Mouse (Mus musculus) forebrain, embryonic 13.5 days (tissue): ENCODE results near the gene Nrp2. TPM values are rescaled to one million over a fixed set of nuclear protein-coding genes. Genes with fewer than 3 reads are reported as not detected.

Source experiments
- ATAC-seq: fragments of 200-750 bp; cut with Nextera tagmentation; 2 replicates; pipeline ENCODE4 v1.8.0; 2017
- H3K27ac ChIP-seq: fragments of 300-500 bp; sonication (generic); 2 replicates; pipeline ENCODE4 v1.5.1; 2015; ENCODE audit warnings: inconsistent platforms, mild to moderate bottlenecking, moderate library complexity
- H3K27me3 ChIP-seq: fragments of 300-500 bp; sonication (generic); 2 replicates; pipeline ENCODE4 v1.6.1; 2015; ENCODE audit warnings: mild to moderate bottlenecking, inconsistent platforms
- H3K36me3 ChIP-seq: fragments of 300-500 bp; sonication (generic); 2 replicates; pipeline ENCODE4 v1.6.1; 2015; ENCODE audit warnings: mild to moderate bottlenecking, inconsistent platforms; ENCODE audit not compliant: poor library complexity, severe bottlenecking
- H3K4me1 ChIP-seq: fragments of 300-500 bp; sonication (generic); 2 replicates; pipeline ENCODE4 v1.6.1; 2015; ENCODE audit warnings: inconsistent platforms
- H3K4me2 ChIP-seq: fragments of 300-500 bp; sonication (generic); 2 replicates; pipeline ENCODE4 v1.6.1; 2015; ENCODE audit warnings: inconsistent platforms, mild to moderate bottlenecking, moderate library complexity
- H3K4me3 ChIP-seq: fragments of 300-500 bp; sonication (generic); 2 replicates; pipeline ENCODE4 v1.5.1; 2015; ENCODE audit warnings: mild to moderate bottlenecking, inconsistent platforms
- H3K9ac ChIP-seq: fragments of 300-500 bp; sonication (generic); 2 replicates; pipeline ENCODE4 v1.6.1; 2015; ENCODE audit warnings: mild to moderate bottlenecking, inconsistent platforms
- H3K9me3 ChIP-seq: fragments of 300-500 bp; sonication (generic); replicated peaks from 2 replicates; pipeline ENCODE4 v1.6.1; 2016; ENCODE audit warnings: inconsistent platforms
- WGBS: fragments of 180-500 bp; shearing (Covaris S2); methylation state at CpG from one replicate; pipeline ENCODE4 v1.1.7; 2015; 5-methylcytosine and 5-hydroxymethylcytosine counted together
- polyA plus RNA-seq: library from polyadenylated mRNA; unstranded; fragments of >200 nt; fragmentation: Nextera tagmentation; extraction: Ambion mirVana; gene quantifications from 2 replicates; pipeline ENCODE4 v1.2.1, GENCODE M21; 2015

Nrp2 gene
- polyA plus RNA-seq, 1 experiment from 2014 or later: 19.5 TPM

DNA sequence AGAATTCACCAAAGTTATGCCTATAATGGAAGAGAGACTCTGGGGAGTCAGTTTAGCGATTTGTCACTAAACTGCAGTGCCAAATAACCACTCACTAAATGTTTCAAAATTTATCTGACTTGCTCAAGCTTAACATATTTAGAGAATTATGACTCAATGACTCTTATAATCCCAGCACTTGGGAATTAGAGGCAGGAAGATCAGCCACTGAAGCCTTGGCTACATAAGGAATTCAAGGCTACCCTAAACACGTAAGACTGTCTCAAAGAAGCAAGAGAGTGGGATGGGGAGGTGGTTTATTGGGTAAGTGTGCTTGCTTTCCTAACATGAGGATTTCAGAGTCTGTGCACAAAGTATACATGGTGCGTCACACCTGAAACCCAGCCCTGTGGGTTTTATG lies 135.0 kb downstream of the Nrp2 start:
- WGBS: 95% methylated on average over 3 of the region's 3 CpGs
- Histone ChIP-seq H3K4me3 (no peak overlapping the region), H3K27ac (no peak overlapping the region)

DNA sequence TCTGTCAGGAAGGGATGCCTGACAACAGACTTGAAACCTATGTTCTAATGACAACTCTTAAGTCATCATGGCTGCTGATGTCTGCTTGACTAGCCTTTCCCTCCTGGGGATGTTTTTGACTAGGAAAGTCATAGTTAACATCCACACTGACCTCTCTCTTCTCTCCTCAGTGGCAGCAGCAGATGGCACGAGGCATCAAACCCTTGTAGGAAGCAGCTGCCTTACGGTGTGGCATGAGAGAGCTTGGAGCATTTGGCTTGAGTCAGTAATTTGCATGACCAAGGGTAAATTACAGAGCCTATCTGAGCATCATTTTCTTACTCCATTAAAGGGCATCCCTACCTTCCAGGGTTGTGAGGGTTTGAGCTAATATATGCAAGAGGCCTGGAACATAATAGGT lies 135.5 kb downstream of the Nrp2 start:
- Histone ChIP-seq H3K4me2 (no peak overlapping the region), H3K9ac (no peak overlapping the region), H3K36me3 (no peaks in the 10 kb centered on the region), H3K4me1 (no peaks in the 10 kb centered on the region), H3K27me3 (no peaks in the 10 kb centered on the region), H3K27ac (no peak overlapping the region), H3K4me3 (no peak overlapping the region), H3K9me3 (peaks cover 7% of the 10 kb centered on the region; the same call in 1 of the 2 replicates)
- WGBS: 62% methylated on average over 2 of the region's 2 CpGs
- no peak for ATAC-seq

More for the DNA sequence above, 135.0 kb downstream of the Nrp2 start:
- Histone ChIP-seq H3K27me3 (no peaks in the 10 kb centered on the region), H3K4me1 (no peaks in the 10 kb centered on the region), H3K9ac (no peak overlapping the region), H3K9me3 (peaks cover 7% of the 10 kb centered on the region; the same call in 1 of the 2 replicates), H3K36me3 (no peaks in the 10 kb centered on the region), H3K4me2 (no peak overlapping the region)
- ATAC-seq: no peak

DNA sequence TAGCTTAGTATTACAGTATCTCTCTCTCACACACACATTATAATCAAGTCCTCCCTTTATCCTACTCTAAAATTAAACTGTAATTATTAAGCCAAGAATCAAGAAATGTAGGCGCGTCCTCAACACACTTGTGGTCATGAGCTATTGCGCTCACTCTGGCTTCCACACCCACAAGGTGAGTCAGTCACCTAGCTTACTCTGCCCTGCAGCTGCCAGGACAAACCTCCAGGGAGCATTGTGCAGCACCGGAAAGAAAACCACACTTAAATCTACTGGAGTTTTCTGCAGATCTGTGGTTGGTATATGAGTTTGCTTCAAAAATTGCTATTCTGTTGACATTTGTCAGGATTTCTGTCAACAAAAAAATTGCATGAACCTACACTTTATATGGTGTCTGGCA lies 140.1 kb downstream of the Nrp2 start:
- Histone ChIP-seq H3K9ac (no peak overlapping the region), H3K36me3 (no peaks in the 10 kb centered on the region), H3K27me3 (no peaks in the 10 kb centered on the region), H3K4me1 (no peaks in the 10 kb centered on the region), H3K4me3 (no peak overlapping the region), H3K27ac (no peak overlapping the region), H3K4me2 (no peak overlapping the region), H3K9me3 (no peaks in the 10 kb centered on the region)
- ATAC-seq: no peak
- 93% methylated on average over 4 of the region's 4 CpGs for WGBS

DNA sequence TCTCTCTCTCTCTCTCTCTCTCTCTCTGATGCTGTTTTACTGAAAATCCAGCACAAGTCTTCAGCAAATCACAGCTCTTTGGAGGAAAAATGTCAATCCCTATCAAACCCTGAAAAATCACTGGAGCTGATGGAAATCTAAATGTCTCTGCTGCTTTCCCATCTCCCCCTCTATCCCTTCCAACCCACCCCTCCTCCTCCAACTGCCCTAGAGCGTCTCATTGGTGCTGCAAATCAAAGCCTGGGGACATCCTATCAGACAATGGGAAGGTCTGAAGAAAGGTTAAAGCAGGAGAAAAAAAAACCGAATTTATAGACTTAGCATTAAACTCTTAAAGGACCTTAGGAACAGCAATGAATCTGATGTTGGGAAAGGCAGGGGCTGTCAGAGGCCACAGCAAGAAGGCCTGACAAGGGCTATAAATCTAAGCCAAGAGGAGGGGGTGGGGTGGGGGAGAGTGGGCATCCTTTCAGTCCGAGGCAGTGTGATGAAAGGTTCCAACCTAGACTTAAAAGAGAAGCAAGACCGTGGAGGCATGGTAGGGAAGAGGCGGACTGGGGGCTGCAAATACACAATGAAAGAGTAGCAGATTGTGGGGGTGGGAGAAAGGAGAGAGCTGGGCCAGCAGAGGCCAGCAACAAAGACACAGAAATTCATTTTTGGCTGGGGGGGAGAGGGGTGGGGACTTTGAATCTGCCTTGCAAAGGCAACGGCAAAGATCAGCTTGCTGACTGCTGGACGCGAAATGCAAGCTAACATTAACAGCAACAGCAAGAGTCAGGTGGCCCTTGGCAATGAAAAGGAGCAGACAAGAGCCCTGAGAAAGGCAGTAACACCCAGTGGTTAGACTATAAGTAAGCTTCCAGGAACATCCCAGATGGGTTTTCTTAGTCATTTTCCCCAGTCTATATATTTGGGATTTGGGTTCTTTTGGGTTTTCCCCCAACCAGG lies 148.2 kb downstream of the Nrp2 start:
- Histone ChIP-seq H3K9ac (no peak overlapping the region), H3K4me2 (no peak overlapping the region), H3K27me3 (no peaks in the 10 kb centered on the region), H3K27ac (no peak overlapping the region), H3K4me1 (peaks cover 4% of the 10 kb centered on the region; the same call in 1 of the 2 replicates), H3K9me3 (no peaks in the 10 kb centered on the region), H3K36me3 (no peaks in the 10 kb centered on the region), H3K4me3 (no peak overlapping the region)
- WGBS: 44% methylated on average over 8 of the region's 8 CpGs
- no peak for ATAC-seq

DNA sequence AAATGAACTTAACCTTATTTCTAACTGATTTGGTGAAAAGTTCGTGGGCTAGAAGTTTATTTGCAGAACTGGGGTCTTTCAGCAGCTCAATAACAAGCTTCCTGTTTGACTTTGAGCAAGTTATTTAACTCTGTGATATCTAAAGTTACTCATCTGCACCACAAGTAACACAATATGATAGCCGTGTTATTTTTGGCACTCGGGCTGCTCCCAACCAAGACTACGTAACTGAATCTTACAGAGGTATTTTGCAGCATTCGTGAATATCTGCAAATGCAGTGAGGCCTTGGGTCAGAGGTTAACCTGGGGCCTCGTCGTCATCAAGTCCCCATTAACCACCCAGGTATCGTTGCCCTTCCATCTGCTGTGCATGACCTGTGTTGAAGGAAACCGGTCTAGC lies 150.3 kb downstream of the Nrp2 start:
- peaks cover 4% of the 10 kb centered on the region; the same call in 1 of the 2 replicates for H3K4me1 ChIP-seq
- no peak overlapping the region for H3K27ac ChIP-seq
- no peaks in the 10 kb centered on the region for H3K36me3 ChIP-seq
- H3K9ac ChIP-seq: no peak overlapping the region
- no peaks in the 10 kb centered on the region for H3K27me3 ChIP-seq
- no peak for ATAC-seq
- no peaks in the 10 kb centered on the region for H3K9me3 ChIP-seq
- no peak overlapping the region for H3K4me2 ChIP-seq
- no peak overlapping the region for H3K4me3 ChIP-seq
- 89% methylated on average over 9 of the region's 9 CpGs for WGBS

DNA sequence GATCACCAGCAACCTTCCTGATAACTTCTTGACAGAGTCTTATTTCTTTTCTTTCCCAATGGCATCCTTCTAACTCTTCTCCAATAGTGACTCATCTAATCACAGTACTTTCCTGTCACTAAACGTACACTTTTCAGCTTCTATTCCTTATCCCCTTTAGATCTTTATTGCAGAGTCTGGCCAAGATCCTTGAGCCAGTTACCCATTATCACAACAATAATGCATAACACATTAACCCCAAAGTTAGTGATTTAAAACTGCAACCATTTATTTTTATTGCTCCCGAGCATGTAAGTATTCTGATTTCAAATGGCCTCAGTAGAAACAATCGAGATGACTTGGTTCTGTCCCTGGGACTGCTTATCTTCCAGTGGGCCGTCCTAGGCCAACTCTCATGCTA lies 150.9 kb downstream of the Nrp2 start:
- WGBS: 91% methylated on average over 4 of the region's 4 CpGs
- peaks cover 6% of the 10 kb centered on the region for H3K4me1 ChIP-seq
- no peak overlapping the region for H3K4me2 ChIP-seq
- H3K27me3 ChIP-seq: no peaks in the 10 kb centered on the region
- no peaks in the 10 kb centered on the region for H3K9me3 ChIP-seq
- no peaks in the 10 kb centered on the region for H3K36me3 ChIP-seq
- no peak overlapping the region for H3K27ac ChIP-seq
- no peak overlapping the region for H3K4me3 ChIP-seq
- no peak for ATAC-seq
- no peak overlapping the region for H3K9ac ChIP-seq

DNA sequence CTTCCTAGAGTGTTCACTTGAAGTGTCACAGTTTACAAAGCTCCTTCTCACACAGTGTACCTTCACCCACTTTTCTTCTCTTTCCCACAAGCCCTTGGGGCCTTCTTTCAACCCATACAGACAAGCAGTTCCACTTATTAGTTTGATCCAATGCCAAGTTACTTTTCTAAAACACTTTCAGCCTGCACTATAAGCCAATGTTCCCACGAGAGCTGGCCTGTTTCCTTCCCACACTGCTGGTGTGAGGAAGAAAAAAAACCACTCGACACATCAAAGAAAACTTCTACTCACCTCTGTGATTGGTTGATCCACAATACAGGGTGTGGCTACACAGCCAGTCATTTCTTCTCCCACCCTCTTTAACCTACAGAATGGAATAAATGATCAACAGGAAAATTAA lies 156.0 kb downstream of the Nrp2 start:
- no peak overlapping the region for H3K9ac ChIP-seq
- WGBS: 37% methylated on average over 2 of the region's 2 CpGs
- no peaks in the 10 kb centered on the region for H3K36me3 ChIP-seq
- peaks cover 14% of the 10 kb centered on the region; the same call in 1 of the 2 replicates for H3K4me1 ChIP-seq
- no peak overlapping the region for H3K27ac ChIP-seq
- no peaks in the 10 kb centered on the region for H3K27me3 ChIP-seq
- no peak overlapping the region for H3K4me2 ChIP-seq
- H3K9me3 ChIP-seq: no peaks in the 10 kb centered on the region
- H3K4me3 ChIP-seq: no peak overlapping the region
- ATAC-seq: no peak

DNA sequence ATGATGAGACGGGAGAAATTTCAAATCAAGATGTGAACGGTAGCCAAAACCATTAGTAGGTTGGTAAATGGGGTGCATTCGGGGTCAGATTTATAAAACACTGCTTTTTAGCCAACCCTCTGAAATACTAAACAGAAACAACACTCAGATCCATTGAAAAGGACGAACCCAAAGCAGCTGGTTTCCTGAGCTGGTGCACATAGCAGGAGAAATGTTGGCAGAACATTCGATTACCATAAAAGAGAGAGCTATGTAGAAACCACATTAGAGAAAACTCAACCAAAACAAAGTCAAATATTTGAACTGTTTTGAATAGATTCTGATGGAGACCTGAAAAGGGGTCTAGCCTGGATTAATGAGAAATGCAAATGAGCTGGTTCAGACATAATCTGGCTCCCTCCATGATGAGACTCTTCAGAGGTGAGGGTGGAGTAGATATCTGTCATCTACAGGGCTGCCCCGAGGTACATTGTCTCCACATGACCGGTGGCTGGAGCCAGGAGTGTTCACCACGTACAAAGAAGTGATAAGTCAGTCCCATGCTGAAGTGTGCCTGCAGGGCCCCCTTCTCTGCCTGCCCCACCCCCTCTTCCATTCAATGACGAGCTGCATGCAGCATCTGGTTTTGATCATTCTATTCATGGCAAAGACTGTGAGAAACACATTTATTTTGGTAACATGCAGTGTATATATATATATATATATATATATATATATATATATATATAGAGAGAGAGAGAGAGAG lies 156.6 kb downstream of the Nrp2 start:
- no peak for ATAC-seq
- H3K4me3 ChIP-seq: no peak overlapping the region
- no peaks in the 10 kb centered on the region for H3K9me3 ChIP-seq
- no peaks in the 10 kb centered on the region for H3K27me3 ChIP-seq
- no peak overlapping the region for H3K4me2 ChIP-seq
- no peaks in the 10 kb centered on the region for H3K36me3 ChIP-seq
- peaks cover 14% of the 10 kb centered on the region; the same call in 1 of the 2 replicates for H3K4me1 ChIP-seq
- no peak overlapping the region for H3K27ac ChIP-seq
- WGBS: 68% methylated on average over 9 of the region's 9 CpGs
- H3K9ac ChIP-seq: no peak overlapping the region

DNA sequence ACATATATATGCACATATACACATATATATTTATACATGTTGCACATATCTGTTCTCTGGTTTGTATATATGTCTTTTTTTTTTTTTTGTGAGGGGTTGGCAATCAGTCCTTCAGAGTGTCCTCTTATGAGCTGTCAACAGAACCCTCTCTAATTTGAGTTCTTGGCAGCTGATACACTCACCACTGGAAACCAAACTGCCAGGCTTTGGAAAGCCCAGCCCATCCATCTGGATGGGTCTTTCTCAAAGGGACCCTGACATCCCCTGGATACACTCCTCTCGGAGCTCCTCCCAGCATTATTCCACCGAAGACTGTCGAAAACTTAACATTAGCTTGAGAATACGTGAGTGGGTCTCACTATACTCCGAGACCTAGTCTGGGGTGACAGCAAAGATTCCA lies 157.2 kb downstream of the Nrp2 start:
- H3K27me3 ChIP-seq: no peaks in the 10 kb centered on the region
- H3K9me3 ChIP-seq: no peaks in the 10 kb centered on the region
- H3K36me3 ChIP-seq: no peaks in the 10 kb centered on the region
- no peak overlapping the region for H3K4me2 ChIP-seq
- no peak overlapping the region for H3K4me3 ChIP-seq
- ATAC-seq: no peak
- WGBS: 86% methylated on average over 5 of the region's 5 CpGs
- H3K9ac ChIP-seq: no peak overlapping the region
- no peak overlapping the region for H3K27ac ChIP-seq
- peaks cover 14% of the 10 kb centered on the region; the same call in 1 of the 2 replicates for H3K4me1 ChIP-seq

DNA sequence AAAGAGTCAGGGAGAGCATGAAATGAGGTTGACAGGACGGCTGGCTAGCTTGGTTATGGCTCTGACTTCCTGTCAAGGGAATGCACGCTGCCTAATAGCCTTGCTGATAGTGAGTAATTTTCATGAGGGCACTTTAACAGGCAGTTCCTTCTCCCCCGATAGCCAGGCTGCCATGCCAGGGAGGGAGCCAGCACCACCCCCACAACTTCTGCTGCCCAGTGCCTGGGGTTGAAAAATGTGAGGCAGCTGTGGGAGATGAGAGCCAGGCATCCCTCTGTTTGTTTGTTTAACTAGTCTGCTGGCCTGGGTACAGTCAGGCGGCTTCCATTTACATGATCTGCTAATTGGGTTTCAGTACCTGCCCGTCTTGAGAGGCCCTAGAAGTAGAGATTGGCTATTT lies 157.7 kb downstream of the Nrp2 start:
- ATAC-seq: no peak
- H3K27ac ChIP-seq: no peak overlapping the region
- H3K4me1 ChIP-seq: peaks cover 14% of the 10 kb centered on the region; the same call in 1 of the 2 replicates
- no peak overlapping the region for H3K4me2 ChIP-seq
- H3K9me3 ChIP-seq: no peaks in the 10 kb centered on the region
- H3K4me3 ChIP-seq: no peak overlapping the region
- H3K36me3 ChIP-seq: no peaks in the 10 kb centered on the region
- no peak overlapping the region for H3K9ac ChIP-seq
- no peaks in the 10 kb centered on the region for H3K27me3 ChIP-seq
- WGBS: 59% methylated on average over 5 of the region's 5 CpGs
